Mouse (Mus musculus): ENCODE measurements around the gene Lhpp.

GRCm38 (mm10) chr7:132572738-132573137, 37.7 kb upstream of the Lhpp start:
- no peak for TF ChIP-seq EP300 (IDR thresholded peaks at IDR 0.05; ENCODE audit: low read depth)
- no peak for TF ChIP-seq CTCF (IDR thresholded peaks at IDR 0.05; ENCODE audit: low read depth)

All from liver, postnatal 0 days (tissue).